Mouse (Mus musculus) stomach, embryonic 15.5 days (tissue): Measurements from ENCODE around the gene Ush1g. TPM values are rescaled to one million over a fixed set of nuclear protein-coding genes. Genes with fewer than 3 reads are reported as not detected.

ENCODE experiments used
- ATAC-seq: fragments of 200-750 bp; cut with Nextera tagmentation; 2 replicates; pipeline ENCODE4 v1.8.0; 2017; ENCODE audit warnings: low read depth, moderate number of reproducible peaks, moderate TSS enrichment; ENCODE audit not compliant: insufficient read depth, low FRiP score
- H3K27ac ChIP-seq: fragments of 300-500 bp; sonication (generic); 2 replicates; pipeline ENCODE4 v1.5.1; 2015; ENCODE audit warnings: mild to moderate bottlenecking, inconsistent platforms
- H3K27me3 ChIP-seq: fragments of 300-500 bp; sonication (generic); replicated peaks from 2 replicates; pipeline ENCODE4 v1.6.1; 2015; ENCODE audit warnings: inconsistent platforms
- H3K36me3 ChIP-seq: fragments of 300-500 bp; sonication (generic); 2 replicates; pipeline ENCODE4 v1.6.1; 2015; ENCODE audit warnings: inconsistent platforms
- H3K4me1 ChIP-seq: fragments of 300-500 bp; sonication (generic); 2 replicates; pipeline ENCODE4 v1.6.1; 2015; ENCODE audit warnings: inconsistent platforms
- H3K4me2 ChIP-seq: fragments of 300-500 bp; sonication (generic); 2 replicates; pipeline ENCODE4 v1.6.1; 2015; ENCODE audit warnings: mild to moderate bottlenecking, inconsistent platforms
- H3K4me3 ChIP-seq: fragments of 300-500 bp; sonication (generic); replicated peaks from 2 replicates; pipeline ENCODE4 v1.5.1; 2015; ENCODE audit warnings: inconsistent platforms
- H3K9ac ChIP-seq: fragments of 300-500 bp; sonication (generic); 2 replicates; pipeline ENCODE4 v1.6.1; 2015; ENCODE audit warnings: inconsistent platforms
- H3K9me3 ChIP-seq: fragments of 300-500 bp; sonication (generic); 2 replicates; pipeline ENCODE4 v1.6.1; 2016; ENCODE audit warnings: inconsistent platforms
- WGBS: fragments of 180-500 bp; shearing (Covaris S2); methylation state at CpG from one replicate; pipeline ENCODE4 v1.1.7; 2015; 5-methylcytosine and 5-hydroxymethylcytosine counted together
- polyA plus RNA-seq: library from polyadenylated mRNA; unstranded; fragments of >200 nt; fragmentation: Nextera tagmentation; extraction: Ambion mirVana; gene quantifications from 2 replicates; pipeline ENCODE4 v1.2.1, GENCODE M21; 2015

The Ush1g gene
- polyA plus RNA-seq, 1 experiment from 2014 or later, result 0.35 TPM

DNA sequence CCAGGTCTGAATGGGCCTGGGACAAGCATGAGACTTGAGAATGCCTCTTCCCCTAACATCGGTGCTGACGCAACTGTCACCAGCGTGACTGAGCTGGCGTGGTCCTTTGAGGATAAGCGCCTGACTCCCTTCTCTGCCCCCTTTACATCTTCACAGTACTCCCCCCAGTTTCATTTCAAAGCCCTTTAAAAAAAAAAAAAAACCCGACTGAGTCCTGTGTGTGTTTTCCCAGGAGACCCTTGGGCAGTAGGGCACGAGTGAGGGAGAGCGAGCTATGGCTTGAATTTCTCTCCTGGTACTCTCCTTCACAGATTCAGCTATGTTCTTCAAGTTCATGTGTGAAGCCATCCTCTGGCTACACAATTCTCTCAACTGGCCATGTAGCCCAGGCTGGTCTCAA lies 23.7 kb downstream of the Ush1g start:
- no peak overlapping the region for H3K9ac ChIP-seq
- H3K36me3 ChIP-seq, result no peaks in the 10 kb centered on the region
- H3K4me3 ChIP-seq, result no peak overlapping the region
- ATAC-seq, result no peak
- no peak overlapping the region for H3K27ac ChIP-seq
- H3K27me3 ChIP-seq, result peaks cover 6% of the 10 kb centered on the region
- WGBS, result 67% methylated on average over 8 of the region's 8 CpGs
- no peaks in the 10 kb centered on the region for H3K9me3 ChIP-seq
- H3K4me2 ChIP-seq, result no peak overlapping the region
- peaks cover 4% of the 10 kb centered on the region; the same call in 1 of the 2 replicates for H3K4me1 ChIP-seq

DNA sequence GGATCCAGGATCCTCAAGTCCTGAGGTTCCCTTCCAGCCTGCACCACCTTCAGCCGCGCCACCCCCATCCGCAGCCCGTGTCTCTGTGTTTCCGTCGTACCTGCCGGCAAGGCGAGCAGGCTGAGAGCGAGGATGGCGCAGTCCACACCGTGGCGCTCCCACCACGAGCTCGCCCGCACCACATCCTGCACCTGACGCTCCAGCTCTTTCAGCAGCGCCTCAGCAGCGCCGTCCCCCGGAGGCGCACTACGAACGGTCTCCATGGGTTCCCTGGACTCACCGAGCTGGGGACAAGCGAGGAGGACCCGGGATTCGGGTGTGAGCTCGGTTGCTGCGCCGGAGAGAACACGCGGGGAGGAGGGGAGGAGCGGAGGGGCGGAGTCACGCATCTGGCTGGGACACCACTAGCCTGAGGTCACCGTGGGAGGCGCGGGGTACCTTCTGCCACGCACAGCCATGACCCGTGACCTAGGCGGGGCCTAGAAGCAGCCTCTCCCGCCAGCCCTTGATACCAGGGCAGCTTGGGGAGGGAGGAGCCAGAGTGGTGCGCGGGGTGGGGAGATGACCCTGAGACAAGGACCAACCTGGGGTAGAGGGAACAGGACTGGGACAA lies 24.5 kb downstream of the Ush1g start, which contains the start of gene Fads6:
Gene Fads6, minus strand, starts transcription at position 450 of the 613 bp plus-strand sequence.
- ATAC-seq, result peak; percentile 61
- Histone ChIP-seq H3K27ac (0 out of 2 replicates have a peak within 1 kb of the TSS, but pooled peaks have one; percentile 9), H3K27me3 (peaks cover 6% of the 10 kb centered on the region), H3K36me3 (no peaks in the 10 kb centered on the region), H3K9ac (peak within 1 kb of the TSS; percentile 9; the same call in 1 of the 2 replicates), H3K4me2 (peak within 1 kb of the TSS; percentile 71), H3K4me3 (peak within 1 kb of the TSS; percentile 42), H3K9me3 (no peaks in the 10 kb centered on the region), H3K4me1 (peaks cover 4% of the 10 kb centered on the region; the same call in 1 of the 2 replicates)
- under 1% methylated on average over 44 of the region's 44 CpGs for WGBS

DNA sequence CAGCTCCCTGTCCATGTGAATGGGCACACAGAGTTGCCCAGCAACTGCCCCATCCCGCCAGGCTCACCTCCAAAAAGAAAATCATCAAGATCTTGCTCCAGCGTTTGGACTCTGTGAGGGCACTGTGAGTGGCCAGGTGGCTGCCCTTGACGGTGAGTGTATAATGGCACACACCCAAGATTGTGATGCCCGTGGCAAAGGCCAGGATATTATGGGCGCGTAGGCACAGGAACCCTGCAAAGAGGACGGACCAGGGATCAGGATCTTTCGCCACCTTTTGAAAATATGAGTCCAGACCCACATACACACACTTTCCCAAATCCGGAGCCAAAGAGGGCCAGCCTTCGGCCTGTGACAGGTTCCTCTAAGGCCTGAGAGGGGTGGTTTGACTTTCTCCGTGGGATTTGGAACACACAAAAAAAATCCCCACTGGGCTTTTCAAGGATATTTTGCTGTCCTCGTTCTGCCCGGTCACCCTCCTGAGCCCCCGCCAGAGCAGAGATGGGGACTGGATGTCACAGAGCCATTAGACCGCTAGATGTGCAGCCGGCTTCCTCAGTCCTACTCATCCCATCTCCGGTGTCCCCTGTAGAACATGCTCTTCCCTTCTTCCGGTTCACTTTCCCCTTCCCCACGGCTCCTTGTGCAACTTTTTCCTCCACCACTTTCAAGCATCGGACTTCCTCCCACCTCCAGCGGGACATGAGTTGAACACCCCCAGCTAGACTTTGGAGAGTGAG lies 25.2 kb downstream of the Ush1g start:
- H3K4me1 ChIP-seq, result peaks cover 5% of the 10 kb centered on the region
- ATAC-seq, result no peak

DNA sequence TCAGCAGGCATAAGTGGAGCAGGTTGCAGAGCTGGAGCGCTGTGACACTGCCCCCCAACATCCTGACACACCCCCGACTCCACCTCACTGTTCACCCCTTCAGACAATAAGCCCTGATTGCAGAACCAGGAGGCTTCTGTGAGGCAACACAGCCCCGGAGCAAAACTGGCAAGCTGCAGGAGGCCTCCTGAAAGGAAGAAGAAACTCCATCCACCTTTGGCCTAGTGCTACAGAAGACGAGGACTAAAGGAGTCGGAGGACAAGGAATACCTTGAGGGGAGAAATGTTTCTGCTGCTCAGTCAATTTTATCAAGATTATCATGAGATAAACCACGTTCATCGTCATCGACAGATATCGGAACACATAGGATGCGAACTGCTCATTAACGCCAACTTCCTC lies 25.9 kb downstream of the Ush1g start:
- no peak overlapping the region for H3K27ac ChIP-seq
- H3K4me3 ChIP-seq, result peak overlapping the region; percentile 42; the same call in 1 of the 2 replicates
- H3K9ac ChIP-seq, result no peak overlapping the region
- H3K9me3 ChIP-seq, result no peaks in the 10 kb centered on the region
- peaks cover 11% of the 10 kb centered on the region for H3K4me1 ChIP-seq
- H3K36me3 ChIP-seq, result no peaks in the 10 kb centered on the region
- H3K4me2 ChIP-seq, result no peak overlapping the region; the same call in 1 of the 2 replicates
- H3K27me3 ChIP-seq, result peaks cover 6% of the 10 kb centered on the region
- ATAC-seq, result no peak
- WGBS, result 82% methylated on average over 11 of the region's 11 CpGs

More for the DNA sequence above, 25.2 kb downstream of the Ush1g start:
- H3K9me3 ChIP-seq, result no peaks in the 10 kb centered on the region
- H3K27ac ChIP-seq, result 0 out of 2 replicates have a peak overlapping the region, but pooled peaks have one; percentile 3
- no peaks in the 10 kb centered on the region for H3K36me3 ChIP-seq
- H3K27me3 ChIP-seq, result peaks cover 6% of the 10 kb centered on the region
- H3K4me2 ChIP-seq, result peak overlapping the region; percentile 71
- peak overlapping the region; percentile 9; the same call in 1 of the 2 replicates for H3K9ac ChIP-seq
- WGBS, result 54% methylated on average over 21 of the region's 21 CpGs
- H3K4me3 ChIP-seq, result peak overlapping the region; percentile 42

DNA sequence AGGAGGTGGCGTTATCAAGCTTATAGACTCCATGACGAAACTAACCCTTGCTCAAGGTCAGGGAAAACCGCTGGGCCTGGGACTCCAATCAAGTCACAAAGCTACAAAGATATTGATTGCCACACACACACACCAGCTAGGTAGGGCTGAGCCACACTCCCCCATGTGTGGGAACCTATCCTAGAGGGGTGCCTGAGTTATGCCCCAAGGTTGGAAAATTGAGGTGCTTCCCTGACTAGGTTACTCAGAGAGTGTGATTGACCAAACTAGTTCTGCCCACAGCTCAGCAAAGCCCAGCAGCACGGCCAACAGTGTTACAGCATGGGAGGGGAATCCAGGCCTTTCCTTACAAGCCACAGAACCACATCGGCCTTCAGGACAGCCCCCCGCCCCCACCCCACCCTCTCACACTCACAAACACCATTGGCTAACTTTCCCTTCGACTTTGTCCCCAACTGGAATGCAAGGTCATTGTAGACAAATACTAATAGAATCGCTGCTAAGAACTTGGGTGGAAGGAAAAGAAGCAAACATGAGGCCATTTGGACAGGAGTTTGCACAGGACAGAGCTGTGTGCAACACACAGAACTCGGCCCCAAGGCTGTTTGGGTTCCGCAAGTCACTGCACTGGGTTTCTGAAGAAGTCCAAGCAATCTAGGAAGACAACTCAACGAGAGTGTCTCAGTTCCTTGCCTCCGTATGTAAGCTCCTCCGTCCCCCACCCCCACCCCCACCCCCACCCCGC lies 29.0 kb downstream of the Ush1g start:
- Histone ChIP-seq H3K27me3 (no peaks in the 10 kb centered on the region; the same call in none of the 2 replicates), H3K4me1 (peaks cover 20% of the 10 kb centered on the region), H3K27ac (peak overlapping the region; percentile 77), H3K9me3 (no peaks in the 10 kb centered on the region), H3K9ac (no peak overlapping the region), H3K4me3 (no peak overlapping the region), H3K4me2 (no peak overlapping the region), H3K36me3 (no peaks in the 10 kb centered on the region)
- 40% methylated on average over 14 of the region's 14 CpGs for WGBS
- ATAC-seq, result no peak; the same call in none of the 2 replicates

DNA sequence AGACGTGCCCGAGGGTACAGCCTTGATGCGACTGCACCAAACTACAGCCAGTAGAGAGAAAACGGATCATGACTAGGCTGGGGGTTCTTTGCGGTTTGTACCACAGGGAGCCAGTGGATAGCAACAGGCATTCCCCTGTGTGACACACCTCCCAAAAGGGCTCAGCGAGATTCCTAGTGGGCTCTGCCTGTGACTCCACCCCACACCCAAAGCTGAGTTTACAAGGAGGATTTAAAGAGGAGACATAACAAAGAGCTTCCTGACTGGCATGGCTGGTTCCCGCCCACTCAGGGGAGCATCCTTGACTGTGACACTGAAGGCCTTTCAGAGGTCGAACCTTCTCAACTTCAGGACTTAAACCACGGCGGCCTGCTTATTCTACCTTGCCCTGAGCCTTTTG lies 30.3 kb downstream of the Ush1g start:
- Histone ChIP-seq H3K27me3 (no peaks in the 10 kb centered on the region), H3K9me3 (no peaks in the 10 kb centered on the region), H3K36me3 (no peaks in the 10 kb centered on the region), H3K4me1 (peaks cover 16% of the 10 kb centered on the region), H3K27ac (peak overlapping the region; percentile 77), H3K4me2 (no peak overlapping the region), H3K4me3 (no peak overlapping the region), H3K9ac (no peak overlapping the region)
- 70% methylated on average over 10 of the region's 10 CpGs for WGBS
- ATAC-seq, result no peak

DNA sequence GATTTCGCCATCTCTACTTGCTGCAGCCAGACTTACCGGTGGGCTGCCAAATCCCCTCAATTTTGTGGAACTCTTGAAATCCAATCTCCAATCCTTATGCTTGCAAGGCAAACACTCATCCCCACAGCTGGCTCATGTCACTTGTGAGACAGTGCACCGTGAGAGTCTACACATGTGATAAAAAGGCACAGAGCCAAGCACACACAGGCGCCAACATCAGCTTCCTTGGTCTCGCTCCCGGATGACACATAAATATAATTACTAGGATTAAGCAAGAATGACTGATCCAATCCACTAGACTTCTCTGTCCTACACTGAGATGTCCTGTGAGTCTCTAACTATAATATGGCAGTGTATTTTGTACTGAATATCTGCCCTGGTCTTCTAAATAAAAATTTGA lies 30.9 kb downstream of the Ush1g start:
- H3K36me3 ChIP-seq, result no peaks in the 10 kb centered on the region
- H3K27ac ChIP-seq, result peak overlapping the region; percentile 77
- no peak overlapping the region for H3K4me3 ChIP-seq
- WGBS, result 28% methylated on average over 6 of the region's 6 CpGs
- no peaks in the 10 kb centered on the region for H3K27me3 ChIP-seq
- no peaks in the 10 kb centered on the region for H3K9me3 ChIP-seq
- peaks cover 16% of the 10 kb centered on the region for H3K4me1 ChIP-seq
- H3K9ac ChIP-seq, result no peak overlapping the region
- peak; percentile 24; the same call in 1 of the 2 replicates for ATAC-seq
- no peak overlapping the region for H3K4me2 ChIP-seq

DNA sequence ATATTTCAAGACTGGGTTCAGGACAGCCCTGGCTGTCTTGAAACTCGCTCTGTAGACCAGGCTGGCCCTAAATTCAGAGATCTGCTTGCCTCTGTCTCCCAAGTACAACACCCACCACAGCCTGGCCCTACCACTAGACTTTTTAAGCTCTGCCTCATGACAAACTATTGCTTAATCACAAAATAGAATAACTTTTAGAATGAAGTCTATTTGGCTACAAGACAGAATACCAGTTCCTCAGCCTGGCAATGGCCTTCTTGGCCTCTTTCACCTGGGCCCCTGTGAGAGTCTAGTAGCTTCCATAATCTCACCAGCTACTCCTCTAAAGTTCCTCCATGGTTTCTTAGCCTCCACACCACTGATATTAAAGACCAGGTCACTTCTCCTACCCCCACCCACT lies 31.5 kb downstream of the Ush1g start:
- Histone ChIP-seq H3K27ac (peak overlapping the region; percentile 63), H3K4me1 (peaks cover 16% of the 10 kb centered on the region)
- ATAC-seq, result no peak

DNA sequence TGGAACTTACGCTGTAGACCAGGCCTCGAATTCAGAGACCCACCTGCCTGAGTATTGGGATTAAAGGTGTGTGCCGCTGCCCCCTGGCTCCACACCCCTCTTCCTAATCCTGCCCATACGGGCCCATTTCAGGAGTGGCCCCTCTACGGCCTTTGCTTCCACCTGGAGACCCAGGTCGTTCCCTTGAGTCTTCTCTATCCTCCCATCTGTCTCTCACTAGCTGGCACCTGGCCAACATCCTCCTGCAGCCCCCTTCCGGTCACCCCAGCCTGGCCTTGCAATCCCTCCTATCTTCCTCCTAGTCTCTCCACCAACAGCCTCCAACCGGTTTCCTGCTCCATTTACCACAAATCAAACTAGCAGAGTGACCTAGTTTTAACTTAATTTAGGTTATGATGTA lies 32.0 kb downstream of the Ush1g start:
- H3K4me3 ChIP-seq, result no peak overlapping the region

More for the DNA sequence above, 31.5 kb downstream of the Ush1g start:
- Histone ChIP-seq H3K36me3 (no peaks in the 10 kb centered on the region), H3K9me3 (no peaks in the 10 kb centered on the region), H3K9ac (no peak overlapping the region), H3K27me3 (no peaks in the 10 kb centered on the region), H3K4me2 (no peak overlapping the region), H3K4me3 (no peak overlapping the region)
- 89% methylated on average over 1 of the region's 1 CpGs for WGBS

DNA sequence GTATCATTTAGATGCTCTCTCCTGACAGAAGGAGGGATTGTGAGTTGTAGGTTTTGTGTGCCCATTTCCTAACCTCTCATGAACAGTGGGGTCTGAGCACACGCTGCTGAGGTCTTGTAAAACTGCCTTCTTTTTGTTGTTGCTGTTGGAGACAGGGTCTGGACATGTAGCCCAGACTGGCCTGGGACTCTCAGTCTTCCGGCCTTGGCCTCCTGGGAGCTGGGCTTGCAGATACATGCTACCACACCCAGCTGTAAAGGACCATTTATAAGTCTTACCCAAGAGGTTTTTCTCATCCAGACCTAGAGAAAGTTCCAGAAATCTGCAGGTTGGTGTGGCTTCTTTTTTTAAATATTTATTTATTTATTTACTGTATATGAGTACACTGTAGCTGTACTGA lies 33.5 kb downstream of the Ush1g start:
- H3K4me2 ChIP-seq, result no peak overlapping the region
- peaks cover 19% of the 10 kb centered on the region for H3K4me1 ChIP-seq
- 90% methylated on average over 2 of the region's 2 CpGs for WGBS
- no peaks in the 10 kb centered on the region for H3K9me3 ChIP-seq
- H3K4me3 ChIP-seq, result no peak overlapping the region
- H3K27me3 ChIP-seq, result no peaks in the 10 kb centered on the region
- no peak for ATAC-seq
- no peak overlapping the region for H3K9ac ChIP-seq
- H3K36me3 ChIP-seq, result no peaks in the 10 kb centered on the region
- H3K27ac ChIP-seq, result no peak overlapping the region

More for the DNA sequence above, 32.0 kb downstream of the Ush1g start:
- Histone ChIP-seq H3K9ac (no peak overlapping the region), H3K27me3 (no peaks in the 10 kb centered on the region), H3K27ac (0 out of 2 replicates have a peak overlapping the region, but pooled peaks have one; percentile 63), H3K9me3 (no peaks in the 10 kb centered on the region), H3K4me2 (no peak overlapping the region), H3K36me3 (no peaks in the 10 kb centered on the region), H3K4me1 (peaks cover 16% of the 10 kb centered on the region)
- ATAC-seq, result no peak
- 64% methylated on average over 8 of the region's 8 CpGs for WGBS

DNA sequence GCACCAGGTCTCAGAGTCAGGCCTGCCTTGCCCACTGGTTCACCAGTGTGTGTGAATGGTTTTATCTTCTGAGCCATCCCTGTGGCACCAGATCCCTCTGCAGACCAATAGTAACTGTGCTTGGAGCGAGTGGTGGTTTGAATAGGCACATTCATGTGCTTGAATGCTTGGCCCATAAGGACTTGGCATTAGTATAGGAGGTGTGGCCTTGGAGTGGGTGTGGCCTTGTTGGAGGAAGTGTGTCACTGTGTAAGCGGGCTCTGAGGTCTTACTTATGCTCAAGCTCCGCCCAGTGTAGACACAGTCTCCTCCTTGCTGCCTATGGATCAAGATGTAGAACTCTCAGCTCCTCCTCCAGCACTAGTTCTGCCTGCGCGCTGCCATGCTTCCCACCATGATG lies 34.5 kb downstream of the Ush1g start:
- WGBS, result 85% methylated on average over 5 of the region's 5 CpGs
- no peak for ATAC-seq

More for the DNA sequence above, 34.5 kb downstream of the Ush1g start:
- Histone ChIP-seq H3K9me3 (no peaks in the 10 kb centered on the region), H3K27me3 (no peaks in the 10 kb centered on the region), H3K9ac (no peak overlapping the region), H3K4me1 (peaks cover 20% of the 10 kb centered on the region), H3K4me2 (no peak overlapping the region), H3K36me3 (no peaks in the 10 kb centered on the region), H3K27ac (no peak overlapping the region), H3K4me3 (no peak overlapping the region)
